Mouse (Mus musculus): ENCODE measurements around the gene Zbtb14. TPM values are rescaled to one million over a fixed set of nuclear protein-coding genes. Genes with fewer than 3 reads are reported as not detected.
A peak's percentile ranks its signal among the peaks of the same experiment; 100 is the strongest.

Zbtb14 gene
- total RNA-seq (2014; fragmentation: Nextera tagmentation) (15.0 and 19.6 TPM in 2 replicates), total RNA-seq (2017) (24.1 and 27.5 TPM in 2 replicates)

DNA sequence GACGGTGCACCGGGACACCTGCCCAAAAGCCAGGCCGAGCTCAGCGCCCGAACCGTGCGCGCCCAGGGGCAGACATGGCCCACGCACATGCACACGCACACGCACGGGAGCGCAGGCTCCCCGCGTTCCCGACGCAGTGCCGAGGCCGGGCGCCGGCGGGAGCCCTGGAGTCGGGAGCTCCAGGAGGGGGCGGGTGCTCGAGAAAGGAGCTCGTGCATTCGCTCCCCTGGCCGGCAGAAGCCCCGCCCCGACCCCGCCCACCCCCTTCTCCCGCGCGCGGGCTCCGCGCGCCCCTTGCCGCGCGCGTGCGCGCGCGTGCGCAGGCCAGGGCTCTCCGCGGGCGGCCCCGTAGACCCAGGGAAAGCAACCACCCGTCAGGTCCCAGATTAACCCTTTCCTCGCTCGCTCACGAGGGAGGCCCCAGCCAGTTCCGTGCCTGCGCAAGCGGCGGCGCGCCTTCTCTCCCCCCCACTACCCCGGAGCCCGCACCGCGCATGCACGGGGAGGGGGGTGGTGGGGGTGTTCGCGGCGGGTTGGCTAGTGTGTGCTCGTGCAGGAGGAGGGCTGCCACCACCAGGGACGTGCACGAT is at the start of gene Zbtb14:
Zbtb14 (plus strand) TSS at position 540 of the 590 bp plus-strand sequence.
- ATAC-seq (replicated peaks; ENCODE audit: low FRiP score, low TSS enrichment, poor library complexity, severe bottlenecking), result peak; percentile 80

DNA sequence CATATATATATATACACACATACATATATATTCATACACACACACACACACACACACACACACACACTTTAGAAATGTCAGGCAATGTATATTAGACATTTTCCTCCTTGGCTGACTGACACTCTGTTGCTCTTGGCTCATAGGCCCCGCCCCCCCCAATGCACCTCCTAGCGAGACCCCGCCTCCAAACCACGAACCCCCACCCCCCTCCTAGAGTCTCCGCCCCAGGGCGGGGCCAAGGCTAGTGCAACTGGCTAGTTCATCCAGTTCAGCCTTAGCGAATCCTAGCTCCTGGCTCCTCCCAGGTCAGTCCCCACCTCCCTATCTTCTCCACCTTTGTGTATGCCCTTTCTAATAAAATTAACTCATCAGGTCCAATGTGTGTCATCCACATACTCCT is 36.8 kb upstream of the Zbtb14 start:
- ATAC-seq (replicated peaks; ENCODE audit: low FRiP score, low TSS enrichment, poor library complexity, severe bottlenecking), result no peak

DNA sequence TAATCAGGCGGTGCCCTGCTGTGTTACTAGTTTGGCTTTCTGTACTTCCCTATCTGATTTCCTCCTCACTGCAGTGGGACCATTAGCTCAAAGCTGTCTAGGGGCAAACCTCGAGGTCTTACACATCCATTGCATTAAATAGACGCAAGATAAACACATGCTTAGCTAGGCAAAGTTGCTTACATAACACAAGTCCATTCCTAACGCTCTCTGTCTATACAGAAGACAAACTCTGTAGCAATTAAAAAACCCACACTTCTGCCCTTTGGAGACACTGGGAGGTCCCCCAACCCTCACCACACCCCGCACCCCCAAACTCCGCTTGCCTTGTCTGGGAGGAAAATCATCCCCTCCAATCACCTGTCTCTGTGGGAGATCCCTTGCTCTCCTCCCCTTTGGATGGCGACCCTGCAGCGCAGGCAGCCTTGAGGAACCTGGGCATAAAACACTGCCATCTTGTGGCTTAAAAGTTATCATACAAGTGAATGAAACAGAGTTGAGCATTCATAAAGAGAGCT is 33.8 kb upstream of the Zbtb14 start:
- ATAC-seq (replicated peaks; ENCODE audit: low FRiP score, low TSS enrichment, poor library complexity, severe bottlenecking), result peak; percentile 82

- ATAC-seq (replicated peaks; ENCODE audit: low FRiP score, low TSS enrichment, poor library complexity, severe bottlenecking), result peak; percentile 83
These were observed 17.8 kb upstream of the Zbtb14 start for GRCm38 (mm10) chr17:69365049-69365448.

GRCm38 (mm10) chr17:69380838-69381237 is 2.0 kb upstream of the Zbtb14 start:
- ATAC-seq (replicated peaks; ENCODE audit: low FRiP score, low TSS enrichment, poor library complexity, severe bottlenecking), result no peak

GRCm38 (mm10) chr17:69383201-69383940 is 521 bp downstream of the Zbtb14 start:
- ATAC-seq (replicated peaks; ENCODE audit: low FRiP score, low TSS enrichment, poor library complexity, severe bottlenecking), result peak; percentile 28

DNA sequence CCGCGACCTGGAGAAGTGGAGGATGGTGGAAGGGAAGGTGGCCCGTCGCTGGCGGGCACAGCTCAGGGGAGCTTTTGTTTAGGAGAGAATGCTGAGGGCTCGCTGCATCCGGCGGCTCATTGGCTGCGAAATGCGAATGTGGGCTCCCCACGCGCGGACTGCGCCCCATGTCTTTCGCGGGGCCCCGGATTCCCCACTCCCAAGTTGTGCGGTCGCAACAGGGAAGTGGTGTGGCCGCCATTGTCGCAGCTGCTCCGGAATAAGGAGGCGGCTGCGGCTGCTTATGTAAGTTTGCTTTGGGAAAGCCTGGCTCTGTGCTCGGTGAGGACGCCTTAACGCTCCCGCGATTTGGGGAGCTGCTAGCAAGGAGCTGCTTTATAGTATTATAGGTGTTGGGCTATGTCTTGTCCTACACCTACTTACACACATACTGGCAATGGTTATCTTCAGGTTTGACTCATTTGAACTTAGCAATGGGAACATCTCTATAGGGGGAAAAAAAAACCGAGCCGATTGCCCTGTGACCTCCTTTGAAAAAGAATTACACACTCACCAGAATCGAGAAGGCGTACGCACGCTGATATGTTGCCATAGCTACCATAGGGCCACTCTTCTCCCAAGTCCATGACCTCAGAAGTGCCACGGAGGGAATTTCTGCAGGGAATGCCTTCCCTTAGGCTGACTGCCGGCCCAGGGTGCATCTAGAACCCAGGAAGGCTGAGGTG is 1.3 kb downstream of the Zbtb14 start:
- peak; percentile 38 for ATAC-seq (replicated peaks; ENCODE audit: low FRiP score, low TSS enrichment, poor library complexity, severe bottlenecking)

GRCm38 (mm10) chr17:69396147-69397033 is 13.5 kb downstream of the Zbtb14 start:
- ATAC-seq (replicated peaks; ENCODE audit: low FRiP score, low TSS enrichment, poor library complexity, severe bottlenecking), result peak; percentile 85

DNA sequence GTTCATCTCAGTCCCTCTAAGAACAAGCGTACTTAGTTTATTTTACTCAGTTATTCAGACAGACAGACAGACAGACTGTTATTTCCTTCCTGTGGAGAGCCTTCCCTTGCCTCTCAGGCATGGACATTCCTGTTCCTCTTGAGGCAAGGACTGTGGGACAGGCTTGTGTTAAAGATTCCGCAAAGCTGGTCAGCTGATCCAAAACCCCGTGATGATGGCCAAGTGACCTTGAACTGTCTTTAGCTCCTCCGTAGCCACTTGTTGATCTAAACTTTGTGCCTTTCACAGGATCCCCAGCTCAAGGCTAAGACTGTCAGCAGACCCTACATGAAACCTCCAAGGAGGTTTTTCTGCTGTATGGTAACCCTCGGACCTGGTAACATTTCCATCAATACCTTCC is 14.3 kb downstream of the Zbtb14 start:
- no peak for ATAC-seq (replicated peaks; ENCODE audit: low FRiP score, low TSS enrichment, poor library complexity, severe bottlenecking)

DNA sequence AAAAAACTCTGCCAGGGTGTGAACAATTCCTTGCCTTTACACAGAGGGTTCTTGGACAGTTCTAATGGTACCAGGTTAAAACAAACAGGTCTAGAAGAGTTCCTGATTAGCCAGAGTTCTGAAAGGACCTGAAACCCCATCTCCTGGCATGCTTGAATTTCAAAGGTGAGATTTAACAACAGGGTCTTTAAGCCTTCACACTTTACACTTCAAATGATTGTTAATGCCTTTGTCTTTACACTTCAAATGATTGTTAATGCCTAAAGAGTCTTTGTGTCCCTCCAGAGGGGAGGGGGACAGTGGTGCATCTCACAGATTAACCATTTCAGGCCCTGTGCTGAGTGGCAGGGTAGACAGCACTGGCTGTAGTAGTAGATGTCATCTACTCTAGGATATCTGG is 15.2 kb downstream of the Zbtb14 start:
- ATAC-seq (replicated peaks; ENCODE audit: low FRiP score, low TSS enrichment, poor library complexity, severe bottlenecking), result no peak

- peak; percentile 97 for ATAC-seq (replicated peaks; ENCODE audit: low FRiP score, low TSS enrichment, poor library complexity, severe bottlenecking)
These were observed 18.3 kb downstream of the Zbtb14 start for GRCm38 (mm10) chr17:69401146-69401545.

DNA sequence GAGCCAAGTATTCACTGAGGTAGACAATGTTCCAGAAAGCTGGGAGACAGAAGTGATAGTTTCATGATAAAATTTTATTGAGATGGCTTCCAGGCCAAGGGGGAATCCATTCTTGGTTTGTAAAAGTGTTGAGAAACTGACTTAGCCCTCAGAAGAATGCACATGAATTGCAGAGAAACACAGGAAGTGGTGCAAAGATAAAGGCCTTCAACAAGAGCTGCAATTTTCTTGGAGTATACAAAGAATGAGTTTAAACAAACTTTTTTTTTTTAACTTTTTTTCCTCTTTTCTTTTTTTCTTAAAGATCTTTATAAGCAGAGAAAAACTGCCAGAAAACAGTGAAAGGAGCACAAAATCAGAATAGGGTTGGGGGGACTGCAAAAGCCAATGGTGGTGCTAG is 33.3 kb downstream of the Zbtb14 start:
- no peak for ATAC-seq (replicated peaks; ENCODE audit: low FRiP score, low TSS enrichment, poor library complexity, severe bottlenecking)

DNA sequence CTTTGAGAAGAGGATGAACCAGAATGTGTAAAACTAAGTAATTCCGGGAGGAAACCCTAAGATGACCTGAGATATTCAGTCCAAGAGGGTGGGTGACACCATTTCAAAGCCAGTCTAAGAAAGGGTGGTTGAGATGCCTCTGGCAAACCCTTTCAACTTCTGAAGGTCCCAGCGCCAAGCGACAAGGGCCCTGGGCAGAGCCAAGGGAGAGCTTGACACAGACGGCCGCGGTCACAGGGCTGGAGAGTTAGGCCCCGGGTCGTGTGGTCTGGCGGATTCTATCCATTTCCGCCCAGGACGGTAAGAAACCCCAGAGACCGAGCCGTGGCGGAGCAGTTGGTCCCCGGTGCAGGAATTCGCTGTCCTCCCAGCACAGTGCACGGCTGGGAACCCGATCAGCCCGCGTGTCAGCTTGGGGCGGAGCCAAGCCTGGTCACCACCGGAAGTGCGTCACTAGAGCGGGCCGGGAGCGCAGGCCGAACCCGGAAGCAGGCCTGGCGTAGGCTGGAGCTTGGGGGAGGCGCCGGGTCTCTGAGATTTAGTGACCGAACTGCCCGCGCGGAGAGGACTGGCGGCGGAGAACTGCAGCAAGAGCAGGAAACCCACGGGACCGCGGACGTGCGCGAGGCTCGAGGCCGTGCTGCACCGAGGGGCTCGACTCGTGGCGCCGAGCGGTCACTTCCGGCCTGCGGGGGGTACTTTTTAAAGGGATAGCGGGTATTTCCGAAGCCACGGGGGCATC is 34.2 kb downstream of the Zbtb14 start:
- ATAC-seq (replicated peaks; ENCODE audit: low FRiP score, low TSS enrichment, poor library complexity, severe bottlenecking), result peak; percentile 97

GRCm38 (mm10) chr17:69417724-69418373 is 35.0 kb downstream of the Zbtb14 start:
- ATAC-seq (replicated peaks; ENCODE audit: low FRiP score, low TSS enrichment, poor library complexity, severe bottlenecking), result 0 out of 2 replicates have a peak, but pooled peaks have one; percentile 24

DNA sequence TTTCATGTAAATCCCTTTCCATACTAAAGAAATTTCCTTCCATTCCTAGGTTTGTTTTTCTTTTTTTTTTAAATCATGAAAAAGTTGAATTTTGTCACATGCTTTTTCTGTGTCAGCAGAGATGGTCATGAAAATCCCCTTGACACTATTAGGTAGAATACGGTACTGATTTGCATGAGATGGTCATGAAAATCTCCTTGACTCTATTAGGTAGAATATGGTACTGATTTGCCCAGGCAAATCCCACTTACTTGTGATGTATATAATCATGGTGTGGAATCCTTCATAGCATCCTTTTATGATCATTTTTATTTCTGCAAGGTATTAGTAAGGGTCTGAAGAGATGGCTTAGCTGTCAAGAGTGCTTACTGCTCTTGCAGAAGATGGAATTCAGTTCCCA is 38.7 kb downstream of the Zbtb14 start:
- no peak for ATAC-seq (replicated peaks; ENCODE audit: low FRiP score, low TSS enrichment, poor library complexity, severe bottlenecking)

DNA sequence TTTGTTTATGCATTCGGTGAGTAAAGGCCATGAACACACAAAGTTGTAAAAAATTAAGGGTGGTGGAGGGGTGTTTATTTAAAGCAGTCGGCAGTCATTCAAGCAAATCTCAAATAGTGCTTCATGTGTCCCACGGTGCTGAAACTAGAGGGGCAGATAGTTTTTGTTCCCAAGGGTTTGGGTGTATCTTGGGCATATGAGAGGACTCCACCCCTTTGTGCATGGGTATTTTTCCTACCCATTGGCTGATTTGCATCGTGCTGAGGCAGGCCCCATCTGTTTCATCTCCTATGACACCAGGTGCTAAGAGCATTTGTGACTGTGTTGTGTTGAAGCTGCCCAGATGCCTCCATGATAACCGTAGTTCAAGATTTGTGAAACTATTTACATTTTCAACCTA is 55.0 kb downstream of the Zbtb14 start:
- ATAC-seq (replicated peaks; ENCODE audit: low FRiP score, low TSS enrichment, poor library complexity, severe bottlenecking), result no peak

DNA sequence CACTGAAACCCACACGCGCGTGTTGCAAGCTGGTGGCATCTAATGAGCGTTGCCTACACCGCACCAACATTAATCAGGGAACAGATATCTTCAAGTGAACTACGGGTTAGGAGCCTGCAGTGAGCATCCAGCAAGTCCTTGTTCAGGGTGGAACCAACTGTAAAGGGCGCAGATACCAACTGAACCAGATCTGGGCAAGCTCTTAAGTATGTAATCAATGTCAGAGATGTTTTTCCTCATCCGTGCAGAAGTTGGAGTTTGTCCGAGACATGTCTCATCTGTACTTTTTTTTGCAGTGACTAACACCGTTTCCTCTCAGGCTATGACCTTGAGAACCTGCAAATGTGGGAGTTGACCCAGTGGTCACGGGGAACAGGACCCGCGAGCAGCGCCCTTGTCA is 55.6 kb downstream of the Zbtb14 start:
- ATAC-seq (replicated peaks; ENCODE audit: low FRiP score, low TSS enrichment, poor library complexity, severe bottlenecking), result no peak

DNA sequence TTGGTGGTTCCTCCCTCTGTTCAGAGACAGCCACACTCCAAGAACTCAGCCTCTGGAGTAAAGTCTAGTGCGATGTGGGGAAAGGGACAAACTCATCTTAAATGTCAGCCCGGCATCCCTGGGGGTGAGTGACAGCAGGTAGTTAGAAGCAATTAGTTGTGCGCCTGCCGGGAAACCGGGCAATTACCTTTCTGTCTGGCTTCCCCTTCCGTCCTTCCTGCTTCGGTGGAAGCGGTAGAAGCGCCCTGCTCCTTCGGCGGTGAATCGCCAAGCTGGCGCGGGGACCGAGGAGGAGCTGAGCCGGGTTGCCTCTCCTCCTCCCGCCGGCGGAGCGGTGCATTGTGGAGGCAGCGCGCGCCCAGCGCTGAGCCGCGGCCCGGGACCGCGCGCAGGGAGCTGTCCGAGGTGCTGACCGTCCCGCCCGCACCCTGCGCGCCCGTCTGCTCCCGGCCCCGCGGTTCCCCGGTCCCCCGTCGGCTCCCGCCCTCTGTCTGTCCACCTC is 56.2 kb downstream of the Zbtb14 start, which contains the start of gene Akain1:
Akain1 (plus strand) TSS at position 337 of the 502 bp plus-strand sequence.
- peak; percentile 93 for ATAC-seq (replicated peaks; ENCODE audit: low FRiP score, low TSS enrichment, poor library complexity, severe bottlenecking)

All from megakaryocyte-erythroid progenitor cell, adult 5-6 weeks (primary cell).